Mouse (Mus musculus): ENCODE data around the gene Armc7. TPM values are rescaled to one million over a fixed set of nuclear protein-coding genes. Genes with fewer than 3 reads are reported as not detected.
"Not testable (repeated sequence)": the region's sequence is repeated elsewhere in the genome, so short reads cannot be mapped to it uniquely, and the experiment has no call there.

The Armc7 gene
- polyA plus RNA-seq, 1 experiment: 31.0 TPM

GRCm38 (mm10) chr11:115485155-115485554, 9.7 kb downstream of the Armc7 start:
- Histone ChIP-seq H3K27ac (ENCODE audit: insufficient read depth, low read length) (no peak overlapping the region), H3K27me3 (ENCODE audit: control insufficient read depth, insufficient read depth, low read length) (no peaks in the 10 kb centered on the region), H3K36me3 (ENCODE audit: control insufficient read depth, insufficient read depth, low read length) (peaks cover 15% of the 10 kb centered on the region), H3K4me3 (ENCODE audit: extremely low read depth, insufficient read depth, insufficient read length) (no peak overlapping the region), H3K4me1 (ENCODE audit: control insufficient read depth, insufficient read depth, insufficient read length) (no peaks in the 10 kb centered on the region)
- DNase-seq (ENCODE audit: low read depth in 1 of 2, low spot score in 2 of 2): no peak
- no peak for TF ChIP-seq CTCF (IDR thresholded peaks at IDR 0.05; ENCODE audit: extremely low read depth, insufficient read depth, insufficient read length, insufficient replicate concordance)
- no peak for TF ChIP-seq POLR2A (IDR thresholded peaks at IDR 0.05; ENCODE audit: low read depth, low read length)
- WGBS: 93% methylated on average over 12 of the region's 12 CpGs

DNA sequence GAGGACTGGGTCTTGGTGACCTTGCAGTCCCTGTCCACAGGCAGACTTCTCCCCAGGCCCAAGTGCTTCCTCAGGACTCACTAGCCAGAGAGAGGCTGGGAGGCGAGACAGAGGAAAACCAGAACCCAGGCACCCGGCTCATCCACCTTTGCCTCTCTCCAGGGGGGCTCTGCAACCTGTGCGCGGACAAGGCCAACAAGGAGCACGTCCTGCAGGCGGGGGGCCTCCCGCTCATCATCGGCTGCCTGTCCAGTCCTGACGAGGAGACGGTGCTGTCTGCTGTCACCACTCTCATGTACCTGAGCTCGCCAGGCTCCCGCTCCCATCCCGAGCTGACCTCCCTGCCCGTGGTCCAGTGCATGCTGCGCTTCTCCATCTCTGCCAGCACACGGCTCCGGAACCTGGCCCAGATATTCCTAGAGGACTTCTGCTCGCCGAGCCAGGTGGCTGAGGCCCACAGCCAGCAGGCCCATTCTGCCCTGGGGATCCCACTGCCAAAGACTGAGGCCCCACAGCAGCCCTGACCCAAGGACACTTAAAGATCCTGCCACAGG, 13.2 kb downstream of the Armc7 start:
- DNase-seq (ENCODE audit: low read depth in 1 of 2, low spot score in 2 of 2): no peak
- peaks cover 5% of the 10 kb centered on the region; the same call in 1 of the 2 replicates for H3K4me1 ChIP-seq (ENCODE audit: control insufficient read depth, insufficient read depth, insufficient read length)
- peaks cover 19% of the 10 kb centered on the region for H3K36me3 ChIP-seq (ENCODE audit: control insufficient read depth, insufficient read depth, low read length)
- no peak overlapping the region for H3K4me3 ChIP-seq (ENCODE audit: extremely low read depth, insufficient read depth, insufficient read length)
- H3K27me3 ChIP-seq (ENCODE audit: control insufficient read depth, insufficient read depth, low read length): no peaks in the 10 kb centered on the region
- WGBS: 95% methylated on average over 19 of the region's 19 CpGs
- no peak for TF ChIP-seq CTCF (IDR thresholded peaks at IDR 0.05; ENCODE audit: extremely low read depth, insufficient read depth, insufficient read length, insufficient replicate concordance)
- no peak for TF ChIP-seq POLR2A (IDR thresholded peaks at IDR 0.05; ENCODE audit: low read depth, low read length)
- no peak overlapping the region for H3K27ac ChIP-seq (ENCODE audit: insufficient read depth, low read length)

DNA sequence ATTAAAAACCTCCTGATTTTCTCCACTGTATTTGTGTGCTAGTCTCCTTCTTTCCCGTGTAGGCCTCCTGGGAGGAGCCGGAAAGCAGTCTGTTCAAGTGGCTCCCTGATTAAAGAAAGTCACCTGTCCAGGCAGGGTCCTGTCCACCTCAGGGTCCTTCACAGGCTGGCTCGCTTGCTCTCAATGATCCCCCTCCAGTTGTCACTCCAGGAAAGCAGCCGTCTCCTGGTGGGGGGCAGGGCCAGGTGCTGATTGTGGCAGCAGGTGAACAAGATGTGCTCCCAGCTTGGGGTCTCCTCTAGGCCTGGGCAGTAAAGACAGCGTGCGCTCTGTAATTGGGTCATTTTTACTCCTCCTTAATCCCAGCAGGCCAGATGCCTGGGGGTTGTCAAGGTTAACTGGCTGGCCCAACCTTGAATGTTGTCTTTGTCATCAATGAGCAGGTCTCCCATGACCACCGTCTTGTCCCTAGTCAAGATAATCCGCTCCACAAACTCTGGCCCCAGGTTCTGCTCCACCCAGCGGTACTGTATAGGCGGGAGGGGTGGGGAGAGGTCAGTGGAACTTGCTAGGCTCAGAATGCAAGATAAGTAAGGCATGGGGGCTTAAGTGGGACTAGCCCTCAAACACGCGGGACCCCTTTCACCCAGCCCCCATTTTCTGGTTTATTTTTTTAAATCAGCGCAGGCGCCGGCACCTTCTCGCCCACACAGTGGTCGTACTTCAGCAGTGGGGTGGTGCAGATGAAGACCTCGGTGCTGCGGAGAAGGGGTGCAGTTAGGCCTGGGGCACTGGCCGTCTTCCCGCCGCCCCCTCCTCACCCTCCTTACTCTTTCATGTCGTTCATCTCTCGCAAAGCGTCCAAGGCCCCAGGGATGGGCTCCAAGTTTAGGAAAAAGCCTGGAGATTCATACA, 15.2 kb downstream of the Armc7 start:
- no peak for DNase-seq (ENCODE audit: low read depth in 1 of 2, low spot score in 2 of 2)
- Histone ChIP-seq H3K4me1 (ENCODE audit: control insufficient read depth, insufficient read depth, insufficient read length) (peaks cover 5% of the 10 kb centered on the region; the same call in 1 of the 2 replicates), H3K36me3 (ENCODE audit: control insufficient read depth, insufficient read depth, low read length) (peaks cover 19% of the 10 kb centered on the region), H3K4me3 (ENCODE audit: extremely low read depth, insufficient read depth, insufficient read length) (peak overlapping the region; percentile 80; the same call in 1 of the 2 replicates), H3K27ac (ENCODE audit: insufficient read depth, low read length) (peak overlapping the region; percentile 80), H3K27me3 (ENCODE audit: control insufficient read depth, insufficient read depth, low read length) (no peaks in the 10 kb centered on the region)
- TF ChIP-seq POLR2A (IDR thresholded peaks at IDR 0.05; ENCODE audit: low read depth, low read length) (no peak), CTCF (IDR thresholded peaks at IDR 0.05; ENCODE audit: extremely low read depth, insufficient read depth, insufficient read length, insufficient replicate concordance) (no peak)
- WGBS: 50% methylated on average over 25 of the region's 25 CpGs

DNA sequence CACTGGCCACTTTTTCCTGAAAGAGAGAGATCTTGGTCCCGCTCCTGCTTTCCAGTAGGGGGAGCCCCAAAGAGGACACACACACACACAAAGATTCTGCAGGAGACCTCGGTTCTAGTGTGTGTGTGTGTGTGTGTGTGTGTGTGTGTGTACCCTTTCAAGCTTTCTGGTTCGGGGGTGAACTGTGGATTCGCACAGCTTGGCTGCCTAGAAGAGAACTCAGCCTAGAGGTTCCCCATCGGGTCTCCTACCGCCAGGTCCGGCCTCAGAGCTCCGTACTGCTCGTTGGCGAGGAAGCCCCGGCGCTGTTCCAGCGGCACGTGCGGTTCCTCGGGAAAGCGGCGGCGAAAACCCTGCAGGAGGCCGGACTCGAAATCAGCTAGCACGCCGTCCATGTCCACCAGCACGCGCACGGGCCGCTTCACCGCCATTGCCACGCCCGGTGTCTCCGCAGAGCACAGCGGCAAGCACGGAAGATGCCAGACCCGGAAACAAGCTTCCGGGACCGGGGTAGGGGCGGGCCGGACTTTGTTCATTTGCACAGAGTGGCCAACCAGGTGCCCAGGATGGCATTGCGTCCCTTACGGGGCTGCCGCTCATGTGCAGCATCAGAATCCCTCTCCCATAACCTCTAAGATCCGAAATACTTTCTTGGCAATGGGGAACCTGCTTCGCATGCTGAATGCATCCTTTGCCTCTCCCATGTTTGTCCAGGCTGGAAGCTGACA, 16.1 kb downstream of the Armc7 start, which contains the start of gene Nt5c:
Nt5c (minus strand) TSS at position 507 of the 728 bp plus-strand sequence.
- H3K4me1 ChIP-seq (ENCODE audit: control insufficient read depth, insufficient read depth, insufficient read length): peaks cover 5% of the 10 kb centered on the region; the same call in 1 of the 2 replicates
- H3K36me3 ChIP-seq (ENCODE audit: control insufficient read depth, insufficient read depth, low read length): peaks cover 17% of the 10 kb centered on the region
- TF ChIP-seq POLR2A (IDR thresholded peaks at IDR 0.05; ENCODE audit: low read depth, low read length) (peak; percentile 92), CTCF (IDR thresholded peaks at IDR 0.05; ENCODE audit: extremely low read depth, insufficient read depth, insufficient read length, insufficient replicate concordance) (peak; percentile 40; the same call in 1 of the 2 replicates)
- peak; percentile 59 to 87 for DNase-seq (ENCODE audit: low read depth in 1 of 2, low spot score in 2 of 2)
- peak within 1 kb of the TSS; percentile 80 for H3K27ac ChIP-seq (ENCODE audit: insufficient read depth, low read length)
- under 1% methylated on average over 43 of the region's 43 CpGs for WGBS
- H3K4me3 ChIP-seq (ENCODE audit: extremely low read depth, insufficient read depth, insufficient read length): peak within 1 kb of the TSS; percentile 80
- H3K27me3 ChIP-seq (ENCODE audit: control insufficient read depth, insufficient read depth, low read length): no peaks in the 10 kb centered on the region

GRCm38 (mm10) chr11:115492387-115492786, 16.9 kb downstream of the Armc7 start:
- TF ChIP-seq CTCF (IDR thresholded peaks at IDR 0.05; ENCODE audit: extremely low read depth, insufficient read depth, insufficient read length, insufficient replicate concordance) (no peak), POLR2A (IDR thresholded peaks at IDR 0.05; ENCODE audit: low read depth, low read length) (no peak)
- WGBS: 34% methylated on average over 6 of the region's 6 CpGs
- DNase-seq (ENCODE audit: low read depth in 1 of 2, low spot score in 2 of 2): no peak
- Histone ChIP-seq H3K4me1 (ENCODE audit: control insufficient read depth, insufficient read depth, insufficient read length) (peaks cover 5% of the 10 kb centered on the region; the same call in 1 of the 2 replicates), H3K4me3 (ENCODE audit: extremely low read depth, insufficient read depth, insufficient read length) (peak overlapping the region; percentile 80), H3K27me3 (ENCODE audit: control insufficient read depth, insufficient read depth, low read length) (no peaks in the 10 kb centered on the region), H3K36me3 (ENCODE audit: control insufficient read depth, insufficient read depth, low read length) (peaks cover 20% of the 10 kb centered on the region), H3K27ac (ENCODE audit: insufficient read depth, low read length) (no peak overlapping the region)

- H3K4me1 ChIP-seq (ENCODE audit: control insufficient read depth, insufficient read depth, insufficient read length); H3K27ac ChIP-seq (ENCODE audit: insufficient read depth, low read length); H3K27me3 ChIP-seq (ENCODE audit: control insufficient read depth, insufficient read depth, low read length); H3K4me3 ChIP-seq (ENCODE audit: extremely low read depth, insufficient read depth, insufficient read length); DNase-seq (ENCODE audit: low read depth in 1 of 2, low spot score in 2 of 2): not testable (repeated sequence)
- peaks cover 21% of the 10 kb centered on the region for H3K36me3 ChIP-seq (ENCODE audit: control insufficient read depth, insufficient read depth, low read length)
- WGBS: 89% methylated on average over 9 of the region's 9 CpGs
These were observed 21.1 kb downstream of the Armc7 start for GRCm38 (mm10) chr11:115496559-115496958.

Measured in spleen, adult 2 months (tissue).